Mouse (Mus musculus) myocyte (in vitro differentiated cells): ENCODE data around the gene Zdhhc5. TPM values are rescaled to one million over a fixed set of nuclear protein-coding genes. Genes with fewer than 3 reads are reported as not detected.

Experiments
- H3K27me3 ChIP-seq: one replicate; pipeline ENCODE4 v1.6.1; 2011; ENCODE audit not compliant: control insufficient read depth, insufficient read depth, insufficient read length
- H3K36me3 ChIP-seq: one replicate; pipeline ENCODE4 v1.6.1; 2011; ENCODE audit not compliant: control insufficient read depth, insufficient read depth
- H3K4me2 ChIP-seq: one replicate; pipeline ENCODE4 v1.6.1; 2011; ENCODE audit warnings: low read depth, control low read depth
- H3K4me3 ChIP-seq: one replicate; pipeline ENCODE4 v1.5.1; 2011; ENCODE audit warnings: mild to moderate bottlenecking, control low read depth, moderate library complexity
- H3K79me2 ChIP-seq: one replicate; pipeline ENCODE4 v1.6.1; 2011; ENCODE audit not compliant: control insufficient read depth, insufficient read depth
- H3ac ChIP-seq: one replicate; pipeline ENCODE4 v1.6.1; 2011; ENCODE audit not compliant: control insufficient read depth, insufficient read length
- CEBPB ChIP-seq: IDR thresholded peaks from 2 replicates; pipeline ENCODE4 v1.6.1; 2011; ENCODE audit warnings: mild to moderate bottlenecking, moderate library complexity; ENCODE audit not compliant: poor library complexity, insufficient read depth, severe bottlenecking
- E2F4 ChIP-seq: IDR thresholded peaks from one replicate; pipeline ENCODE4 v1.6.1; 2011; ENCODE audit warnings: mild to moderate bottlenecking, control low read depth, moderate library complexity; ENCODE audit not compliant: insufficient read depth
- MAX ChIP-seq: IDR thresholded peaks from one replicate; pipeline ENCODE4 v1.6.1; 2011; ENCODE audit warnings: low read depth, mild to moderate bottlenecking, control low read depth
- MYOD1 ChIP-seq, 3 experiments: IDR thresholded peaks; one replicate each; pipeline ENCODE4 v1.6.1; 2011; ENCODE audit warnings: control low read depth in 2 of 3, low read depth in 2 of 3, mild to moderate bottlenecking in 2 of 3, moderate library complexity in 1 of 3; ENCODE audit not compliant: insufficient read length in 2 of 3, control insufficient read depth in 1 of 3
- MYOG ChIP-seq, 3 experiments: IDR thresholded peaks; one replicate each; pipeline ENCODE4 v1.6.1; 2011; ENCODE audit warnings: control low read depth in 2 of 3, low read depth in 2 of 3, mild to moderate bottlenecking in 2 of 3; ENCODE audit not compliant: insufficient read length in 2 of 3, control insufficient read depth in 1 of 3, insufficient read depth in 1 of 3
- POLR2A ChIP-seq: IDR thresholded peaks from one replicate; pipeline ENCODE4 v1.6.1; 2011; ENCODE audit warnings: low read depth, mild to moderate bottlenecking, control low read depth, moderate library complexity; ENCODE audit not compliant: insufficient read length
- POLR2AphosphoS2 ChIP-seq: IDR thresholded peaks from one replicate; pipeline ENCODE4 v1.6.1; 2011; ENCODE audit warnings: low read depth, control low read depth; ENCODE audit not compliant: insufficient read length
- REST ChIP-seq: IDR thresholded peaks from one replicate; pipeline ENCODE4 v1.6.1; 2011; ENCODE audit warnings: mild to moderate bottlenecking, control low read depth, moderate library complexity; ENCODE audit not compliant: insufficient read depth, insufficient read length
- SRF ChIP-seq: IDR thresholded peaks from one replicate; pipeline ENCODE4 v1.6.1; 2011; ENCODE audit warnings: low read depth; ENCODE audit not compliant: control insufficient read depth, insufficient read length
- TCF12 ChIP-seq: IDR thresholded peaks from one replicate; pipeline ENCODE4 v1.6.1; 2011; ENCODE audit warnings: mild to moderate bottlenecking, control low read depth; ENCODE audit not compliant: poor library complexity, insufficient read depth, severe bottlenecking
- TCF3 ChIP-seq: IDR thresholded peaks from one replicate; pipeline ENCODE4 v1.6.1; 2011; ENCODE audit warnings: low read depth, control low read depth; ENCODE audit not compliant: insufficient read length
- USF1 ChIP-seq: IDR thresholded peaks from one replicate; pipeline ENCODE4 v1.6.1; 2011; ENCODE audit warnings: low read depth, mild to moderate bottlenecking, control low read depth, moderate library complexity
- polyA plus RNA-seq: library from polyadenylated mRNA; unstranded; fragments of >200 nt; fragmentation: generic; extraction: Trizol; gene quantifications from one replicate; pipeline ENCODE4 v1.2.1, GENCODE M21; 2012; ENCODE audit warnings: missing spikeins

Gene Zdhhc5
- polyA plus RNA-seq, 1 experiment = 36.3 TPM

- Histone ChIP-seq H3K4me2 (no peak overlapping the region), H3K36me3 (peaks cover 85% of the 10 kb centered on the region), H3K27me3 (no peaks in the 10 kb centered on the region), H3K79me2 (no peaks in the 10 kb centered on the region), H3K4me3 (no peak overlapping the region), H3ac (no peak overlapping the region)
- TF ChIP-seq MYOG (IDR thresholded peaks at IDR 0.05; ENCODE audit: control insufficient read depth in 1 of 3, insufficient read depth in 1 of 3, insufficient read length in 2 of 3, low read depth in 2 of 3) (no peak), SRF (no peak), POLR2AphosphoS2 (peak; percentile 54)
These were observed 24.9 kb downstream of the Zdhhc5 start for GRCm38 (mm10) chr2:84690050-84690449.

DNA sequence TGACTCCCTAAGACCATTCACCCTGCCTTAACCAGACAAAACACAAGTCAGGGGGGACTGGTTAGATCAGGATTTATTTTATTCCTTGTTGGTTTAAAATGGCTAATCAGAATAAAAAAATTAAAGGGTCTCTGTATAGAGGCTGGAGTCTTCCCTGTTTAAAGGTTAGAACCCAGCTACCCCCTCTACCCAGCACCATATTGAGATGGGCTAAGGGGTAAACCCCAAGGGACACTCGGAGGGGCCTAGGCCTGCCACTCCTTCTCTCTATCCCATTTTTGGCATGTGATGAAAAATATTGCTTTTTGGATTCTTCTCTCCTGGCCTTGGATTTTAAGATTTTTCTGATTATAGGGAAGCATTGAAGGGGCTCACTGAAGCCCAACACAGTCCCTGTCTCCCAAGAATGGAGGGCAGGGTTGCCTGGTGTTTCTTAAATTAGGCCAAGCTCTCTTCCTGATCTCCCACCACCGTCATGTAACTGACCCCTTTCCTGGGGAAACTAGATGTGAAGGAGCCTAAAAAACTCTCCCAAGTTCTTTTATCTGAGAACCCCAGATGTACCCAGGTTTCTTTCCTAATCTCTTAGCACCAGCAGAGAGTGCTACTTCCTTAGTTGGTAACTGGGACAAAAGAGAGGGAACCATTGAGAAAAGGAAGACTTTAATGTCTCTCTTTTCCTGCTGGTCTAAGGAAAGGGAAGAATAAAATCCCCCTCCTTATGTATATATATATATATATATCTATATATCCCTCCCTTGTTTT is 26.7 kb downstream of the Zdhhc5 start:
- Histone ChIP-seq H3K79me2 (no peaks in the 10 kb centered on the region), H3ac (no peak overlapping the region), H3K27me3 (no peaks in the 10 kb centered on the region), H3K36me3 (peaks cover 69% of the 10 kb centered on the region), H3K4me2 (no peak overlapping the region), H3K4me3 (no peak overlapping the region)
- TF ChIP-seq MYOG (IDR thresholded peaks at IDR 0.05; ENCODE audit: control insufficient read depth in 1 of 3, insufficient read depth in 1 of 3, insufficient read length in 2 of 3, low read depth in 2 of 3) = no peak
- no peak for TF ChIP-seq POLR2AphosphoS2
- TF ChIP-seq SRF = no peak
- no peak for TF ChIP-seq POLR2A
- no peak for TF ChIP-seq USF1
- no peak for TF ChIP-seq CEBPB
- TF ChIP-seq E2F4 = no peak
- no peak for TF ChIP-seq REST
- no peak for TF ChIP-seq TCF3
- no peak for TF ChIP-seq TCF12
- no peak for TF ChIP-seq MYOD1 (IDR thresholded peaks at IDR 0.05; ENCODE audit: control insufficient read depth in 1 of 3, insufficient read length in 2 of 3, low read depth in 2 of 3)
- TF ChIP-seq MAX = no peak

- H3K79me2 ChIP-seq = peaks cover 17% of the 10 kb centered on the region
- H3K4me2 ChIP-seq = no peak overlapping the region
- no peak overlapping the region for H3ac ChIP-seq
- TF ChIP-seq TCF12 (no peak), TCF3 (no peak), CEBPB (no peak), POLR2AphosphoS2 (no peak), USF1 (no peak), MAX (no peak), SRF (no peak), MYOD1 (IDR thresholded peaks at IDR 0.05; ENCODE audit: control insufficient read depth in 1 of 3, insufficient read length in 2 of 3, low read depth in 2 of 3) (no peak), REST (no peak), E2F4 (no peak), MYOG (IDR thresholded peaks at IDR 0.05; ENCODE audit: control insufficient read depth in 1 of 3, insufficient read depth in 1 of 3, insufficient read length in 2 of 3, low read depth in 2 of 3) (no peak), POLR2A (no peak)
- no peaks in the 10 kb centered on the region for H3K27me3 ChIP-seq
- peaks cover 20% of the 10 kb centered on the region for H3K36me3 ChIP-seq
- H3K4me3 ChIP-seq = no peak overlapping the region
These were observed 32.3 kb downstream of the Zdhhc5 start for GRCm38 (mm10) chr2:84682605-84683183.

GRCm38 (mm10) chr2:84679016-84679415 is 36.0 kb downstream of the Zdhhc5 start, which contains the start of gene Tmx2:
Gene Tmx2 (minus strand): TSS chr2:84679140.
- Histone ChIP-seq H3K36me3 (no peaks in the 10 kb centered on the region), H3K4me3 (peak within 1 kb of the TSS; percentile 61), H3K79me2 (peaks cover 31% of the 10 kb centered on the region), H3K4me2 (peak within 1 kb of the TSS; percentile 87), H3K27me3 (no peaks in the 10 kb centered on the region), H3ac (peak within 1 kb of the TSS; percentile 26)
- TF ChIP-seq MAX (no peak), REST (no peak), POLR2AphosphoS2 (no peak), MYOG (IDR thresholded peaks at IDR 0.05; ENCODE audit: control insufficient read depth in 1 of 3, insufficient read depth in 1 of 3, insufficient read length in 2 of 3, low read depth in 2 of 3) (no peak), USF1 (no peak), MYOD1 (IDR thresholded peaks at IDR 0.05; ENCODE audit: control insufficient read depth in 1 of 3, insufficient read length in 2 of 3, low read depth in 2 of 3) (no peak), POLR2A (no peak), E2F4 (no peak), CEBPB (no peak), TCF3 (no peak), TCF12 (no peak), SRF (no peak)
